In the genomic region with DNA sequence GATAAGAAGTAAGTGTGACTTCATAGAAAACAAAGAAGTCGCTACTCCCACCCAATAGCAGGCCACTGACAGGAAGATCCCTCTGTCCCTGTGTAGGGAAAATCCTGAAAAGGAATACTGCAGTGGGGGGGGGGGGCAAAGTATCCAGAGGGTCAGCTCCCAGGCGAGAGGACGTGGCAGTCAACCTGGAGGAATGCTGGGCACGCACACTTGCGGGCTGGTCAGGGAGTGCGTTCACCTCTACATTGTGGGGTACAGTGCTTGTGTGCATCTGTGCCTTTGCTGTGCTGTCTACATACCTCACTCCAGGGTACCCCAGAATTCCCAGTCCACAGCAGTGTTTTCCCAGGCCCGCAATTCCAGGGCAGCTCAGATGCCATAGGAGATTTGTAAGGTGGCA, we compare ENCODE assay signal across 25 mouse cellular contexts. TPM values are rescaled to one million over a fixed set of nuclear protein-coding genes. Genes with fewer than 3 reads are reported as not detected.
"Had no signal": no experiment of that assay in that cellular context is flagged by ENCODE, and none has a peak within 500 bp of the region (broad histone marks: within the 10 kb centered on the region; RNA-seq: fewer than 3 reads in every experiment).

No protein-coding gene starts in this region.

- ATAC-seq: hindbrain, embryonic 16.5 days; inflammation-experienced regulatory T-cells, adult 6 months; intestine, postnatal 0 days; liver, embryonic 12.5 days; liver, postnatal 0 days had no signal

- H3K27me3 ChIP-seq: intestine, embryonic 15.5 days had no signal

- H3K4me2 ChIP-seq: heart, embryonic 15.5 days; hindbrain, embryonic 12.5 days; hindbrain, embryonic 14.5 days; intestine, embryonic 15.5 days; limb, embryonic 12.5 days; liver, embryonic 12.5 days; liver, embryonic 15.5 days had no signal

- H3K4me3 ChIP-seq: heart, embryonic 10.5 days; heart, embryonic 15.5 days; hindbrain, embryonic 10.5 days; hindbrain, embryonic 12.5 days; intestine, embryonic 15.5 days; layer of hippocampus, adult 2 months; left cerebral cortex, adult 2 months; limb, embryonic 10.5 days; limb, embryonic 12.5 days; liver, embryonic 12.5 days; liver, embryonic 15.5 days had no signal

- H3K9me3 ChIP-seq: heart, embryonic 10.5 days; heart, embryonic 15.5 days; hindbrain, embryonic 10.5 days; hindbrain, embryonic 12.5 days; intestine, embryonic 15.5 days; limb, embryonic 10.5 days; limb, embryonic 12.5 days; liver, embryonic 12.5 days; liver, embryonic 15.5 days had no signal

- H3K9ac ChIP-seq: heart, embryonic 15.5 days; hindbrain, embryonic 12.5 days; hindbrain, embryonic 14.5 days; intestine, embryonic 15.5 days; limb, embryonic 12.5 days; liver, embryonic 12.5 days; liver, embryonic 15.5 days; liver, postnatal 0 days had no signal

- H3K27ac ChIP-seq: heart, embryonic 10.5 days; heart, embryonic 15.5 days; hindbrain, embryonic 10.5 days; hindbrain, embryonic 12.5 days; hindbrain, embryonic 14.5 days; intestine, embryonic 15.5 days; layer of hippocampus, adult 2 months; left cerebral cortex, adult 2 months; limb, embryonic 10.5 days; limb, embryonic 12.5 days; liver, embryonic 12.5 days; liver, embryonic 15.5 days had no signal

- H3K4me1 ChIP-seq: hindbrain, embryonic 12.5 days had no signal

- H3K36me3 ChIP-seq: heart, embryonic 10.5 days; heart, embryonic 15.5 days; hindbrain, embryonic 10.5 days; hindbrain, embryonic 12.5 days; intestine, embryonic 15.5 days; limb, embryonic 10.5 days; limb, embryonic 12.5 days; liver, embryonic 12.5 days; liver, embryonic 15.5 days had no signal

- DNase-seq: gastrocnemius, postnatal 25 days; heart, postnatal 14 days; heart, postnatal 36 days; kidney, adult 18-20 months; kidney, adult 8-10 months; kidney, postnatal 10 days; kidney, postnatal 25 days; kidney, postnatal 4 days; liver, postnatal 0 days had no signal

RNA-seq across cellular contexts. Expression of gene P2ry6, which starts 8.4 kb away (rescaled TPM):
- total RNA-seq: granulocyte monocyte progenitor cell, adult 5-6 weeks had no signal

RNA-seq across cellular contexts. Expression of gene Arhgef17, which starts 34.1 kb away (rescaled TPM):
- total RNA-seq: granulocyte monocyte progenitor cell, adult 5-6 weeks had no signal
- polyA plus RNA-seq: inflammation-experienced regulatory T-cells, adult 6 months had no signal

RNA-seq across cellular contexts. Expression of gene P2ry2, which starts 46.7 kb away (rescaled TPM):
- polyA plus RNA-seq: inflammation-experienced regulatory T-cells, adult 6 months had no signal
